Comparison of ENCODE assay signal across 16 mouse cellular contexts in genomic region chr15:32406436-32406835, GRCm38 (mm10).
"Had no signal": no experiment of that assay in that cellular context is flagged by ENCODE, and none has a peak within 500 bp of the region (broad histone marks: within the 10 kb centered on the region; RNA-seq: fewer than 3 reads in every experiment).

No protein-coding gene starts in this region.

- H3K36me3 ChIP-seq: neural tube, embryonic 13.5 days; neural tube, embryonic 15.5 days; stomach, embryonic 15.5 days had no signal

- H3K27ac ChIP-seq: neural tube, embryonic 13.5 days; neural tube, embryonic 15.5 days; stomach, embryonic 15.5 days; stomach, postnatal 0 days had no signal

- H3K4me3 ChIP-seq: neural tube, embryonic 13.5 days; neural tube, embryonic 15.5 days; stomach, embryonic 15.5 days had no signal

- H3K27me3 ChIP-seq: neural tube, embryonic 13.5 days; neural tube, embryonic 15.5 days; stomach, embryonic 15.5 days had no signal

- H3K9ac ChIP-seq: neural tube, embryonic 13.5 days; neural tube, embryonic 15.5 days; stomach, embryonic 15.5 days had no signal

- H3K4me1 ChIP-seq: neural tube, embryonic 15.5 days; stomach, embryonic 15.5 days had no signal

- DNase-seq: retina, postnatal 1 day; right cerebral cortex, adult 18-20 months; right cerebral cortex, postnatal 14 days; right cerebral cortex, postnatal 25 days; right cerebral cortex, postnatal 4 days; spleen, adult 18-20 months; thymus, adult 18-20 months; thymus, adult 2 months; thymus, postnatal 14 days; thymus, postnatal 25 days; thymus, postnatal 36 days; thymus, postnatal 4 days had no signal

- H3K9me3 ChIP-seq: neural tube, embryonic 13.5 days; neural tube, embryonic 15.5 days; stomach, embryonic 15.5 days had no signal

- H3K4me2 ChIP-seq: neural tube, embryonic 13.5 days; neural tube, embryonic 15.5 days; stomach, embryonic 15.5 days had no signal
